24 mouse cellular contexts compared by ENCODE assay signal in genomic region chr8:78295494-78295893, GRCm38 (mm10).
DNase-seq lines count a peak whose midpoint lies in the region; ATAC-seq and TF ChIP-seq lines count a peak whose summit lies in the region.
"Had no signal": no experiment of that assay in that cellular context is flagged by ENCODE, and none has a peak within 500 bp of the region (broad histone marks: within the 10 kb centered on the region; RNA-seq: fewer than 3 reads in every experiment).

No protein-coding gene starts in this region.

- no peaks in the 10 kb centered on the region for H3K9me3 ChIP-seq in forebrain, embryonic 11.5 days (ENCODE audit: control insufficient read depth, low read length)
- no peaks in the 10 kb centered on the region for H3K9me3 ChIP-seq in forebrain, embryonic 12.5 days
- H3K9me3 ChIP-seq in liver, embryonic 11.5 days (ENCODE audit: control insufficient read depth, low read length) = no peaks in the 10 kb centered on the region
- H3K9me3 ChIP-seq in liver, postnatal 0 days (ENCODE audit: low read length) = no peaks in the 10 kb centered on the region
- H3K9me3 ChIP-seq in forebrain, embryonic 16.5 days (ENCODE audit: control insufficient read depth, low read length) = no peaks in the 10 kb centered on the region
- no peaks in the 10 kb centered on the region for H3K9me3 ChIP-seq in midbrain, embryonic 16.5 days (replicated peaks; ENCODE audit: control insufficient read depth, low read length, poor library complexity, severe bottlenecking)
- H3K9me3 ChIP-seq: embryonic facial prominence, embryonic 10.5 days; intestine, embryonic 15.5 days; limb, embryonic 15.5 days; liver, embryonic 15.5 days had no signal

- no peak for TF ChIP-seq CTCF in liver, postnatal 0 days (IDR thresholded peaks at IDR 0.05; ENCODE audit: low read depth)

- no peak for DNase-seq in forebrain, embryonic 11.5 days (ENCODE audit: low spot score)
- DNase-seq in liver, embryonic 11.5 days (ENCODE audit: low spot score) = peak; percentile 11
- no peak for DNase-seq in liver, postnatal 0 days
- DNase-seq in thymus, postnatal 4 days = no peak
- DNase-seq: adrenal gland, postnatal 10 days; cerebellum, adult 11 months; cerebellum, postnatal 10 days; gastrocnemius, postnatal 14 days; heart, adult 11 months; kidney, adult 8-10 months; kidney, postnatal 14 days; left cerebral cortex, postnatal 4 days; thymus, adult 18-20 months had no signal

- no peak overlapping the region for H3K4me2 ChIP-seq in forebrain, embryonic 11.5 days (ENCODE audit: low read depth, low read length, severe bottlenecking)
- no peak overlapping the region for H3K4me2 ChIP-seq in forebrain, embryonic 12.5 days
- H3K4me2 ChIP-seq in liver, embryonic 11.5 days = no peak overlapping the region
- no peak overlapping the region for H3K4me2 ChIP-seq in liver, postnatal 0 days (ENCODE audit: low read depth, low read length)
- H3K4me2 ChIP-seq in forebrain, embryonic 16.5 days (ENCODE audit: low read length) = no peak overlapping the region
- H3K4me2 ChIP-seq in midbrain, embryonic 16.5 days (ENCODE audit: low read length) = no peak overlapping the region
- H3K4me2 ChIP-seq: heart, embryonic 11.5 days; intestine, embryonic 15.5 days; limb, embryonic 15.5 days; liver, embryonic 15.5 days had no signal

- no peaks in the 10 kb centered on the region for H3K27me3 ChIP-seq in forebrain, embryonic 11.5 days (ENCODE audit: control insufficient read depth, insufficient read depth, low read length)
- no peaks in the 10 kb centered on the region for H3K27me3 ChIP-seq in forebrain, embryonic 12.5 days
- H3K27me3 ChIP-seq in liver, embryonic 11.5 days (replicated peaks; ENCODE audit: control insufficient read depth, insufficient read depth, low read length) = no peaks in the 10 kb centered on the region
- no peaks in the 10 kb centered on the region for H3K27me3 ChIP-seq in liver, postnatal 0 days (ENCODE audit: insufficient read depth, low read length)
- no peaks in the 10 kb centered on the region for H3K27me3 ChIP-seq in forebrain, embryonic 16.5 days (replicated peaks; ENCODE audit: control insufficient read depth, insufficient read depth, low read length)
- H3K27me3 ChIP-seq in midbrain, embryonic 16.5 days (ENCODE audit: control insufficient read depth, insufficient read depth, low read depth, low read length) = no peaks in the 10 kb centered on the region
- H3K27me3 ChIP-seq: intestine, embryonic 15.5 days; limb, embryonic 15.5 days; liver, embryonic 15.5 days had no signal

- no peak overlapping the region for H3K9ac ChIP-seq in forebrain, embryonic 11.5 days (ENCODE audit: low read length)
- no peak overlapping the region for H3K9ac ChIP-seq in forebrain, embryonic 12.5 days
- no peak overlapping the region for H3K9ac ChIP-seq in liver, embryonic 11.5 days (ENCODE audit: low read depth, low read length)
- no peak overlapping the region for H3K9ac ChIP-seq in liver, postnatal 0 days (replicated peaks)
- no peak overlapping the region for H3K9ac ChIP-seq in forebrain, embryonic 16.5 days (replicated peaks; ENCODE audit: low read depth, low read length)
- no peak overlapping the region for H3K9ac ChIP-seq in midbrain, embryonic 16.5 days (ENCODE audit: low read depth, low read length)
- H3K9ac ChIP-seq: intestine, embryonic 15.5 days; limb, embryonic 15.5 days; liver, embryonic 15.5 days had no signal

- no peaks in the 10 kb centered on the region for H3K36me3 ChIP-seq in forebrain, embryonic 11.5 days (ENCODE audit: control insufficient read depth, insufficient read depth, low read length)
- H3K36me3 ChIP-seq in forebrain, embryonic 12.5 days (replicated peaks) = no peaks in the 10 kb centered on the region
- no peaks in the 10 kb centered on the region for H3K36me3 ChIP-seq in liver, embryonic 11.5 days (ENCODE audit: control insufficient read depth, insufficient read depth, low read length)
- H3K36me3 ChIP-seq in liver, postnatal 0 days (replicated peaks; ENCODE audit: insufficient read depth, low read length) = no peaks in the 10 kb centered on the region
- H3K36me3 ChIP-seq in forebrain, embryonic 16.5 days (ENCODE audit: control insufficient read depth, insufficient read depth) = no peaks in the 10 kb centered on the region
- H3K36me3 ChIP-seq in midbrain, embryonic 16.5 days (ENCODE audit: control insufficient read depth, insufficient read depth, low read length) = no peaks in the 10 kb centered on the region
- H3K36me3 ChIP-seq: embryonic facial prominence, embryonic 10.5 days; intestine, embryonic 15.5 days; limb, embryonic 15.5 days; liver, embryonic 15.5 days had no signal

- H3K4me1 ChIP-seq in forebrain, embryonic 11.5 days (replicated peaks; ENCODE audit: control insufficient read depth, insufficient read depth, low read length) = no peaks in the 10 kb centered on the region
- peaks cover 4% of the 10 kb centered on the region; the same call in 1 of the 2 replicates for H3K4me1 ChIP-seq in forebrain, embryonic 12.5 days
- H3K4me1 ChIP-seq in liver, embryonic 11.5 days (replicated peaks; ENCODE audit: control insufficient read depth, insufficient read depth, low read length) = no peaks in the 10 kb centered on the region
- H3K4me1 ChIP-seq in liver, postnatal 0 days (ENCODE audit: insufficient read depth) = no peaks in the 10 kb centered on the region
- H3K4me1 ChIP-seq in forebrain, embryonic 16.5 days (replicated peaks; ENCODE audit: control insufficient read depth, insufficient read depth, low read length) = no peaks in the 10 kb centered on the region
- no peaks in the 10 kb centered on the region for H3K4me1 ChIP-seq in midbrain, embryonic 16.5 days (ENCODE audit: control insufficient read depth, insufficient read depth, low read length)
- H3K4me1 ChIP-seq: intestine, embryonic 15.5 days; limb, embryonic 15.5 days; liver, embryonic 15.5 days had no signal

- H3K4me3 ChIP-seq in forebrain, embryonic 11.5 days (ENCODE audit: low read depth, low read length) = no peak overlapping the region
- no peak overlapping the region for H3K4me3 ChIP-seq in forebrain, embryonic 12.5 days (replicated peaks)
- H3K4me3 ChIP-seq in liver, embryonic 11.5 days (ENCODE audit: low read depth, low read length) = no peak overlapping the region
- H3K4me3 ChIP-seq in liver, postnatal 0 days (ENCODE audit: low read depth, low read length) = no peak overlapping the region
- H3K4me3 ChIP-seq in forebrain, embryonic 16.5 days (replicated peaks; ENCODE audit: low read length) = no peak overlapping the region
- H3K4me3 ChIP-seq in midbrain, embryonic 16.5 days (ENCODE audit: low read depth, low read length) = no peak overlapping the region
- H3K4me3 ChIP-seq: embryonic facial prominence, embryonic 10.5 days; intestine, embryonic 15.5 days; limb, embryonic 15.5 days; liver, embryonic 15.5 days; myocyte had no signal

- WGBS in forebrain, embryonic 11.5 days = 50% methylated on average over 5 of the region's 5 CpGs
- 50% methylated on average over 5 of the region's 5 CpGs for WGBS in forebrain, embryonic 12.5 days
- 55% methylated on average over 5 of the region's 5 CpGs for WGBS in liver, embryonic 11.5 days
- 62% methylated on average over 5 of the region's 5 CpGs for WGBS in liver, postnatal 0 days (ENCODE audit: insufficient replicate concordance)
- WGBS in forebrain, embryonic 16.5 days = 45% methylated on average over 5 of the region's 5 CpGs
- WGBS in midbrain, embryonic 16.5 days = 42% methylated on average over 5 of the region's 5 CpGs

- 0 out of 2 replicates have a peak, but pooled peaks have one; percentile 42 for ATAC-seq in forebrain, embryonic 11.5 days (replicated peaks; ENCODE audit: low FRiP score)
- no peak; the same call in 1 of the 2 replicates for ATAC-seq in forebrain, embryonic 12.5 days (ENCODE audit: low FRiP score)
- no peak for ATAC-seq in liver, embryonic 11.5 days (replicated peaks; ENCODE audit: low FRiP score)
- ATAC-seq in liver, postnatal 0 days = no peak
- 0 out of 2 replicates have a peak, but pooled peaks have one; percentile 33 for ATAC-seq in forebrain, embryonic 16.5 days
- 0 out of 2 replicates have a peak, but pooled peaks have one; percentile 64 for ATAC-seq in midbrain, embryonic 16.5 days
- ATAC-seq: intestine, embryonic 15.5 days; lung, postnatal 0 days had no signal

- no peak for TF ChIP-seq EP300 in liver, postnatal 0 days (IDR thresholded peaks at IDR 0.05; ENCODE audit: low read depth)

- no peak overlapping the region for H3K27ac ChIP-seq in forebrain, embryonic 11.5 days (ENCODE audit: low read depth, low read length)
- H3K27ac ChIP-seq in forebrain, embryonic 12.5 days = no peak overlapping the region
- no peak overlapping the region for H3K27ac ChIP-seq in liver, embryonic 11.5 days (ENCODE audit: low read depth, low read length)
- no peak overlapping the region for H3K27ac ChIP-seq in liver, postnatal 0 days (ENCODE audit: low read depth)
- H3K27ac ChIP-seq in forebrain, embryonic 16.5 days (ENCODE audit: low read length) = no peak overlapping the region
- no peak overlapping the region for H3K27ac ChIP-seq in midbrain, embryonic 16.5 days (ENCODE audit: low read length)
- H3K27ac ChIP-seq: embryonic facial prominence, embryonic 10.5 days; intestine, embryonic 15.5 days; limb, embryonic 15.5 days; liver, embryonic 15.5 days; macrophage had no signal

Comparison
In these comparisons a context has a peak if more than half of its experiments do, and no peak if none do; other contexts are left out.
1. ATAC-seq: peak in forebrain, embryonic 11.5 days (single experiment), forebrain, embryonic 16.5 days (single experiment) and midbrain, embryonic 16.5 days (single experiment); none in forebrain, embryonic 12.5 days (single experiment), liver, embryonic 11.5 days (single experiment) and liver, postnatal 0 days (single experiment).